Mouse (Mus musculus) frontal cortex, postnatal 25 days (tissue): ENCODE data around the gene Eif3c.

ENCODE experiments used
- DNase-seq, 2 experiments: peaks; one replicate each; pipeline ENCODE4 v3.0.0; 2022; ENCODE audit warnings: low spot score in 2 of 2

The Eif3c gene

DNA sequence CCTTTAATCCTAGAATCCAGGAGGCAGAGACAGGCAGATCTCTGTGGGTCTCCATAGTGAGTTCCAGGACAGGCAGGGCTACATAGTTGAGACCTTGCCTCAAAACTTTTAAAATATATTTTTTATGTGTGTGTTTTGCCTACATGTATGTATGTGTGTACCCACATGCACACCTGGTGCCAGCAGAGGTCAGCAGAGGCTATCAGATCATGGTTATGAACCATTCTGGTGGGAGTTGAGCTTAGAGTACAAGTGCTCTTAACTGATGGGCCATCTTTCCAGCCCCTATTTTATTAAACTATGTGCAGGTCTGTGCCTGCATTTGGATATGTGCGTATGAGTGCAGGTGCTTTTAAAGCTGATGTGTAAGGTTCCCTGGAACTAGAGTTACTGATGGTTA lies 11.4 kb downstream of the Eif3c start:
- DNase-seq = no peak

- DNase-seq = no peak
Observed at GRCm38 (mm10) chr7:126545631-126546030, 20.6 kb downstream of the Eif3c start.

GRCm38 (mm10) chr7:126541661-126542060 lies 24.6 kb downstream of the Eif3c start:
- no peak for DNase-seq

DNA sequence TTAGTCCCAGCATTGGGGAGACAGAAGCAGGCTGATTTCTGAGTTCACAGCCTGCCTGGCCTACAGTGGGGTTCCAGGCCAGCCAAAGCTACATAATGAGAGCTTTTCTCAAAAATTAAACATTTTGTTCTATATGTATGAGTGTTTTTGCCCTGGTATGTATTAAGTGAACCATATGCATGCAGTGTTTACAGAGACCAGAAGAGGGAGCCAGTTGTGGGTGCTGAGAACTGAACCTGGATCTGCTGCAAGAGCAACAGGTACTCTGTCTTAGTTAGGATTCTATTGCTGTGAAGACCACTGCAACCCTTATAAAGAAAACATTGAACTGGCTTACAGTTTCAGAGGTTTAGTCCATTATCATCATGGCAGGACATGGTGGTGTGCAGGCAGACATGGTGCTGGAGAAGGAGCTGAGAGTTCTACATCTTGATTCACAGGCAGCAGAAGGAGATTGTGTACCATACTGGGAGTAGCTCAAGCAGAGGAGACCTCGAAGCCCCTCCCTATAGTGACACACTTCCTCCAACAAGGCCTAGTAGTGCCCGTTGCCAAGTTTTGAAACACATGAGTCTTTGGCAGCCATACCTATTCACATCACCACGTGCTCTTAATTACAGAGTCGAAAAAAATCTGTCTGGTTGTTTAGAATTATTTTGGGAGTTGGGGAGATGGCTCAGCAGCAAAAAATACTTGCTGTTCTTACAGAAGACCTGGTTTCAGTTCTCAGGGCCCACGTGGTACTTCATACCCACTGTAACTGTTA lies 28.2 kb downstream of the Eif3c start:
- DNase-seq = no peak

GRCm38 (mm10) chr7:126536466-126536865 lies 29.7 kb downstream of the Eif3c start:
- DNase-seq = no peak

GRCm38 (mm10) chr7:126535766-126536165 lies 30.4 kb downstream of the Eif3c start:
- no peak for DNase-seq

GRCm38 (mm10) chr7:126533434-126533833 lies 32.8 kb downstream of the Eif3c start:
- no peak for DNase-seq

DNA sequence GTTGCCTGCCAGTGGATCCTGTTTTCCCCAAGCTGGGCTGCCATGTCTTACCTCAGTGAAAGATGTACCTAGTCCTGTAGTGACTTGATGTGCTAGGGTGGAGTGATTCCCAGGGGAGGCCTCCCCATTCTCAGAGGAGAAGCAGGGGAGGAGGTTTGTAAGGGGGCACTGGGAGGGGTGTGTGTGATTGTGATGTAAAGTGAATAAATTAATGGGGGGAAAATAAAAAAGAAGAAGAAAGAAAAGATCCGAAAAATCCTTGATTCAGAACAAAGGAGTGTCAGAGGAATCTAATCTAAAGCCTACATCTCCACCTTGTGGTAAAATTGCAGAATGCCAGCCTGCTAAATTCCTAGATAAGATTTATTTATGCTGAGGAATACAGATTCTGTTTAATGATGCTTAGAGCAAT lies 38.0 kb downstream of the Eif3c start:
- no peak for DNase-seq

- no peak for DNase-seq
Observed at GRCm38 (mm10) chr7:126523316-126523715, 42.9 kb downstream of the Eif3c start.

DNA sequence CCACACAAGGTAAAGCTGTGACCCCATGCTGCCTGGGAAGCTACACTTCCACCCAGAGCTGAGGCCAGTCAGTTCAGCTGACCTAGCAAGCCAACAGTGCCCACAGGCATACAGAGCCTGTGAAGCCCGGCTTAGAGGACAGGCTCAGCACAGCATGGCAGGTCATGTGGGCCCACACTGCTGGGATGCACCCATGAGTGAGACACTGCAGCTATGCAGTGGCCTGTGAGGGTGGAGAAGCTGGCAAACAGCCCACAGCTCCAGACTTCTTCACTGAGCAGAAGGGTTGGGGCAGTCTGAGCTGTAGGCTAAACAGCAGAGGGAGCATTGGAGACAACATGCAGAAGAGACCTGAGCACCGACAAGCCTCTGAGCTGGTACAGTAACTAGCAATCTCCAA lies 46.7 kb downstream of the Eif3c start:
- no peak for DNase-seq

- no peak for DNase-seq
Observed at GRCm38 (mm10) chr7:126518261-126518941, 47.8 kb downstream of the Eif3c start.

DNA sequence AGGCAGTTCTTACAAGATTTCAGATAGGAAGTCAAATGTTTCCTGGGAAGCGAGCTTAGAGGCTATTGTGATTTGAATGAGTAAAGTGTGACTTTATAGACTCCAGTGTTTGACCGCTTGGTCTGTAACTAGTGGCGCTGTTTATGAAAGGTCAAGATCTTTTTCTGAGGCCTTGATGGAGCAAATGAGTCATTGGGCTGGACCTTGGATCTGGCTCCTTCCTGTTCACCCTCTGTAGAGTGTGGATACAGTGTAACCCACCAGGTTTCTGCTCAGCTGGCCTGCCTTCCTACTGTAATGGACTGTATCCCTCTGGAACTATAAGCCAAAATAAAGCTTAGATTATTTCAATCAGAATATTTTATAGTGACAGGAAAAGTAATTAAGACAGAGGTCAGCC lies 54.9 kb downstream of the Eif3c start:
- DNase-seq = no peak

- no peak for DNase-seq
Observed at GRCm38 (mm10) chr7:126507126-126507778, 59.0 kb downstream of the Eif3c start.

GRCm38 (mm10) chr7:126504913-126505312 lies 61.3 kb downstream of the Eif3c start:
- DNase-seq = no peak

DNA sequence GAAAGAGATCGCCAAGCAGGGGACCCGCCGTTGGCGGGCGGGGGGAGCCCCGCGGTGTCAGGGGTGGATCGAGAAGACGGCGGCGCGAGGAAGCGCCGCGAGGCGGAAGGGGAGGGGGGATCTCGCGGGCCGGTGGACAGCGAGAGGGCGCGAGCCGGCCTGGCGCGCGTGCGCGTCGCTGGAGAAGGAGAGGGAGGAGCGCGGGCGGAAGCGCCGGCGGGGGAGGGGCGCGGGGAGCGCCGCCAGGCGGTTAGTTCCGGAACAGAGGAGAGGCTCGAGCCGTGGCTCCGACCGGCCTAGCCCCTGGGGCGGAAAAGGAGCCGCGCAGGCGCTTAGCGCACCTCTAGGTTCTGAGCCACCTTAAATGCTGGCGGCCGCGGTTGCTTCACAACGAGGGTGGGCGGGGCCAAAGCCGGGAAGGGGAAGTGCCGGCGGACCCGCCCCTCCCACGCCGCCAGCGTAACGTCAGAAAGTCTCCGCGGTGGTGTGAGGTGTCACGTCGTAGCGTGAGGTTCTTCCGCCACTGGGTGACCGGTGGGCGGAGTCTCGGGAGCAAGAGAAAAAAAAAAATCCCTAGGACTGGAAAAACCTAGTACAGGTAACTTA lies 62.8 kb downstream of the Eif3c start, which contains the start of gene Atxn2l:
Atxn2l (minus strand) TSS at position 165 of the 606 bp plus-strand sequence.
- peak; percentile 95 to 99 for DNase-seq

- DNase-seq = no peak
Observed at GRCm38 (mm10) chr7:126502751-126503150, 63.5 kb downstream of the Eif3c start.

DNA sequence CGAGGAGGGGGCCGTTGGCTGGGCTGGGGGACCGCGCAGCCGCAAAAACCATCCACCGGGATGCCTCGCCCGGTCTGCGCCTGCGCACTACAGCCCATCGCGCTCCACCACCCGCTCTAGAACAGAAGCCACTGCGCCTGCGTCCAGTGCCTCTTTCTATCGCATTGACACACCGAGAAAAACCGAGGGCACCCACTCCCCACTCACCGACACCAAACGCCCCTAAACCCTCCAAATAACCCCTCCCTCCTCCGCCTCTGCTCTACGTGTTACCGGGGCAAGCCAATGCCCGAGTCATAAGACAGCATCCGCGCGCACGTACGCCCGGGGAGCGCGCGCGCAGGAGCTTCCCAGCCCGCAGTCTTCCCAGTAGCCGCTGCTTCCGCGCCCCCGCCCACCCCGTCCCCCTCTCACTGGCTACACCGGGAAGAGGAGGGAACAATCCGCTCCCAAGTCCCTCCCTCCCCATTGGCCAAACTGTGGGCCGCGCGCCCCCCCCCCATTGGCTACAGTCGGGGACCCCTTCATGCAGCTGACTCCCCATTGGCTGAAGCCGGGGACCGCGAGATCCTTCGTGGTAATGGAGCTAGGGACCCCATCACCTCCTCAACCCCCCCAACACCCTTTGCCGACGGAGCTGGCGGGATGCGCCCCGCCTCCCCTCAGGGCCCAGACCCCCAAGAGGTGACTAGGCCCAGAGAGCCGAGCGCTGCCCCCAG lies 64.0 kb downstream of the Eif3c start:
- DNase-seq = peak; percentile 91

- no peak for DNase-seq
Observed at GRCm38 (mm10) chr7:126501684-126502022, 64.6 kb downstream of the Eif3c start.

GRCm38 (mm10) chr7:126499416-126499815 lies 66.8 kb downstream of the Eif3c start:
- DNase-seq = no peak

DNA sequence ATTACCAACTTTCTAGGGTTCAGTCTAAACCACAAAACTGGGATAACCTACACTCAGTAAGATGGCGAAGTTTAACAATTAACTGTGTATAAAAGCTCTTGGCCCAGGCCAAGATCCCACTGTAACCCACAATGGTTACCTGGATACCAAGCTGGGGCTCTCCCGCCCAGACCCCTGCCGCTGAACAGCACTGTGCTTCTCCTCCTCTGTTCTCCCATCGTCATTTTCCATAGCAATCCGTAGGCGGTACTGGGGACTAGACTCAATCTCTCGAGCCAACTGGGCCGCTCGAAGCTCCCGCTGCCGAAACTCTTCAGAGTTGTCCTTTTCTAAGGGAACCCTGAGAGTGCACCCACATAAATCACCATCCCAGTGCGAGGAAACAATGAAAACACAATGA lies 68.2 kb downstream of the Eif3c start:
- no peak for DNase-seq

- no peak for DNase-seq
Observed at GRCm38 (mm10) chr7:126496475-126496874, 69.7 kb downstream of the Eif3c start.
